Mouse (Mus musculus): ENCODE measurements around the gene Sdsl. TPM values are rescaled to one million over a fixed set of nuclear protein-coding genes. Genes with fewer than 3 reads are reported as not detected.

Gene Sdsl
- total and polyA plus RNA-seq, 2 experiments from 2014 or later, result 4.6 to 8.1 TPM

DNA sequence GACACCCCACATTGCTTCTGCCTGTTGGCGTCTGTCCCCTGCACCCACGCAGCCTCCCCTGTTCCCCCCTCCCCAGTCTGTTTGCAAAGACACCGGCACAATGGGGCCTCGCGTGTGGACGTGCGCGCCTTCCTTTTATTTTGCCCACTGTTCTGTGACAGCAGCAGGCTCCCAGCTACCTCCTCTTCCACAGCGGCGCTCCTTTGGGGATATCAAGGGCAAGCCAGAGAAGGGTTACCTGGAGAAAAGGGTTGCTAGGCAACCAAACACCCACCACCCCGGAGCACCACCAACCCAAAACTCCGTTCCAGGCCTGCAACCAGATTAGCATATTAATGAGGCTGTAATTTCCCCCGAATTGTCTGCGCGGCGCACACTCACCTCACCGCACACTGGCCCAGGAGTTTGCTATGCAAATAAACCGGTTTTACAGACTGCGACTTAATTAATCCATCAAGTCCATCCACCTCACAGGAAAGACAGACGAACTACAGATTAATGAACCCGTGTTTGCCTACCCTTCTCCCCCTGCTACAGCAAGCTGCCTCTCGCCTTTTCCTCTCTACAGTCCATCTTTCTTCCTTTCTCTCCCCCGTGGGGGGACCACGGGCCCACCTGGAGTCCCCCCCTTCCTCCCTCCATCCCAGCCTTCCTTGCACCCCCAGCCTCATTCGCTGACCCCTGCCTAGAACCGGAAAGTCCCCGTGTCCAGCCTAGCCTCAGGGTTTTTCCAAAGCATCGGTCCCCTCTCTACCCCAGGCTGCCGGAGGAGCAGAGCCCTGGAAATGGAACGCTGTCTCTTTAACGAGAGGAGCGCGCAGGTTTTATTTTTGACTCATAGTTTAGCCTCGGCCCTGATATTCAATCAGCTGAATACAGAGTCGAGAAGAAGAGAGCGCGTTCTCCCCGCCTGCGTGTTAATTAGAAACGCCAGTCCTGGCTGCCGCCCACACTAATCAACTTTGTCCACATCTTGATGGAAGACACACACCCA, 62.9 kb downstream of the Sdsl start:
- Histone ChIP-seq H3K4me1 (ENCODE audit: insufficient read depth, low read length) (0 out of 2 replicates have a peak, but pooled peaks cover 7% of the 10 kb centered on the region), H3K9me3 (ENCODE audit: low read length) (no peaks in the 10 kb centered on the region), H3K36me3 (ENCODE audit: insufficient read depth, low read length) (no peaks in the 10 kb centered on the region), H3K27ac (peak overlapping the region; percentile 83), H3K4me2 (ENCODE audit: low read depth, low read length) (peak overlapping the region; percentile 58), H3K4me3 (ENCODE audit: low read length) (peak overlapping the region; percentile 31), H3K9ac (replicated peaks; ENCODE audit: low read length) (peak overlapping the region; percentile 53), H3K27me3 (ENCODE audit: insufficient read depth, low read length) (no peaks in the 10 kb centered on the region)
- DNase-seq (ENCODE audit: low spot score), result peak; percentile 81
- peak; percentile 75 for ATAC-seq
- TF ChIP-seq CTCF (IDR thresholded peaks at IDR 0.05; ENCODE audit: low read depth), result no peak
- WGBS, result 1% methylated on average over 41 of the region's 41 CpGs

DNA sequence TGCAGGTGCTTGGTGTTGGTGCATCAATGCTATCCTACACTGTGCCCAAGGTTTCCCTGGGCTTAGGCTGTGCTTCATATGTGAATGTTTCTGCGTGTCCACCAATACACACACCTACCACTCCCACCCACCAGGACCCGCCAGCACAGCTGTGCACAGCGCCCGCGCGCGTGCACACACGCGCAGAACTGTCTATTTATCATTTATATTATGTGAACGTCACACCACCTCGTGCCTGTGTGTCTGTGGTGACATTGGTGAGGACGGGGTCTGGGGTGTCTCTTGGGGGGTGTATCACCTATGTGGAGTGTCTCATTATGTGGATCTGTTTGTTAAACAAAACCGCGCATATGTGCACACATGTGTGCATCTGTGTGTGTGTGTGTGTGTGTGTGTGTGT, 63.7 kb downstream of the Sdsl start:
- H3K9ac ChIP-seq (replicated peaks; ENCODE audit: low read length), result no peak overlapping the region
- 51% methylated on average over 14 of the region's 14 CpGs for WGBS
- H3K4me3 ChIP-seq (ENCODE audit: low read length), result no peak overlapping the region; the same call in 1 of the 2 replicates
- TF ChIP-seq CTCF (IDR thresholded peaks at IDR 0.05; ENCODE audit: low read depth), result no peak
- no peaks in the 10 kb centered on the region for H3K9me3 ChIP-seq (ENCODE audit: low read length)
- peak overlapping the region; percentile 83 for H3K27ac ChIP-seq
- no peaks in the 10 kb centered on the region for H3K27me3 ChIP-seq (ENCODE audit: insufficient read depth, low read length)
- peak overlapping the region; percentile 58; the same call in 1 of the 2 replicates for H3K4me2 ChIP-seq (ENCODE audit: low read depth, low read length)
- ATAC-seq (peak; percentile 70), DNase-seq (ENCODE audit: low spot score) (peak; percentile 45)
- 0 out of 2 replicates have a peak, but pooled peaks cover 7% of the 10 kb centered on the region for H3K4me1 ChIP-seq (ENCODE audit: insufficient read depth, low read length)
- no peaks in the 10 kb centered on the region for H3K36me3 ChIP-seq (ENCODE audit: insufficient read depth, low read length)

Other genes with a start within 250 kb of the Sdsl start
- 26.2 and 31.0 TPM in 2 replicates for gene Lhx5, start 41.1 kb downstream of the Sdsl start, total RNA-seq (2014; rRNA removed)
- 14.0 and 15.2 TPM in 2 replicates for gene Lhx5, start 41.1 kb downstream of the Sdsl start, polyA plus RNA-seq (2015; fragmentation: Nextera tagmentation; extraction: Ambion mirVana)
- gene Sds, start 3.7 kb upstream of the Sdsl start, total RNA-seq (2014; rRNA removed), result 0.50 TPM in 1 of 2 replicates, not detected in the other
- gene Sds, start 3.7 kb upstream of the Sdsl start, polyA plus RNA-seq (2015; fragmentation: Nextera tagmentation; extraction: Ambion mirVana), result 0.20 and 0.59 TPM in 2 replicates
- 32.0 and 35.2 TPM in 2 replicates for gene Plbd2, start 30.8 kb upstream of the Sdsl start, total RNA-seq (2014; rRNA removed)
- 49.9 and 53.9 TPM in 2 replicates for gene Plbd2, start 30.8 kb upstream of the Sdsl start, polyA plus RNA-seq (2015; fragmentation: Nextera tagmentation; extraction: Ambion mirVana)
- 3.7 and 4.0 TPM in 2 replicates for gene Slc8b1, start 38.4 kb upstream of the Sdsl start, total RNA-seq (2014; rRNA removed)
- gene Slc8b1, start 38.4 kb upstream of the Sdsl start, polyA plus RNA-seq (2015; fragmentation: Nextera tagmentation; extraction: Ambion mirVana), result 2.5 and 2.7 TPM in 2 replicates
- 24.5 and 30.7 TPM in 2 replicates for gene Tpcn1, start 115.9 kb upstream of the Sdsl start, total RNA-seq (2014; rRNA removed)
- gene Tpcn1, start 115.9 kb upstream of the Sdsl start, polyA plus RNA-seq (2015; fragmentation: Nextera tagmentation; extraction: Ambion mirVana), result 15.4 and 16.1 TPM in 2 replicates
- gene Iqcd, start 116.2 kb upstream of the Sdsl start, total RNA-seq (2014; rRNA removed), result 0.63 and 1.9 TPM in 2 replicates
- 1.8 and 2.0 TPM in 2 replicates for gene Iqcd, start 116.2 kb upstream of the Sdsl start, polyA plus RNA-seq (2015; fragmentation: Nextera tagmentation; extraction: Ambion mirVana)
- 38.0 and 38.6 TPM in 2 replicates for gene Rita1, start 139.8 kb upstream of the Sdsl start, total RNA-seq (2014; rRNA removed)
- gene Rita1, start 139.8 kb upstream of the Sdsl start, polyA plus RNA-seq (2015; fragmentation: Nextera tagmentation; extraction: Ambion mirVana), result 30.1 and 30.4 TPM in 2 replicates
- 37.3 and 40.1 TPM in 2 replicates for gene Ddx54, start 139.9 kb upstream of the Sdsl start, total RNA-seq (2014; rRNA removed)
- 30.8 and 31.9 TPM in 2 replicates for gene Ddx54, start 139.9 kb upstream of the Sdsl start, polyA plus RNA-seq (2015; fragmentation: Nextera tagmentation; extraction: Ambion mirVana)
- gene Cfap73, start 161.4 kb upstream of the Sdsl start, total RNA-seq (2014; rRNA removed), result 0.21 and 0.79 TPM in 2 replicates
- 0.26 and 0.86 TPM in 2 replicates for gene Cfap73, start 161.4 kb upstream of the Sdsl start, polyA plus RNA-seq (2015; fragmentation: Nextera tagmentation; extraction: Ambion mirVana)
- 3.9 and 8.2 TPM in 2 replicates for gene Rasal1, start 176.0 kb upstream of the Sdsl start, total RNA-seq (2014; rRNA removed)
- 3.2 and 4.7 TPM in 2 replicates for gene Rasal1, start 176.0 kb upstream of the Sdsl start, polyA plus RNA-seq (2015; fragmentation: Nextera tagmentation; extraction: Ambion mirVana)
- gene Dtx1, start 239.1 kb upstream of the Sdsl start, total RNA-seq (2014; rRNA removed), result 230 and 246 TPM in 2 replicates
- gene Dtx1, start 239.1 kb upstream of the Sdsl start, polyA plus RNA-seq (2015; fragmentation: Nextera tagmentation; extraction: Ambion mirVana), result 51.4 and 52.9 TPM in 2 replicates